Mouse (Mus musculus) lung, embryonic 16.5 days (tissue): ENCODE results near the gene Lrrn1. TPM values are rescaled to one million over a fixed set of nuclear protein-coding genes. Genes with fewer than 3 reads are reported as not detected.

Source experiments
- ATAC-seq: fragments of 200-750 bp; cut with Nextera tagmentation; 2 replicates; pipeline ENCODE4 v1.8.0; 2017; ENCODE audit warnings: low read depth, mild to moderate bottlenecking, moderate library complexity
- H3K27ac ChIP-seq: fragments of 300-500 bp; sonication (generic); 2 replicates; pipeline ENCODE4 v1.5.1; 2014; ENCODE audit warnings: mild to moderate bottlenecking, control low read depth, low read length
- H3K27me3 ChIP-seq: fragments of 300-500 bp; sonication (generic); 2 replicates; pipeline ENCODE4 v1.6.1; 2014; ENCODE audit warnings: low read depth, low read length, mixed read lengths; ENCODE audit not compliant: control insufficient read depth, insufficient read depth
- H3K36me3 ChIP-seq: fragments of 300-500 bp; sonication (generic); 2 replicates; pipeline ENCODE4 v1.6.1; 2014; ENCODE audit warnings: low read length; ENCODE audit not compliant: control insufficient read depth, insufficient read depth
- H3K4me1 ChIP-seq: fragments of 300-500 bp; sonication (generic); replicated peaks from 2 replicates; pipeline ENCODE4 v1.6.1; 2014; ENCODE audit warnings: low read length, mixed read lengths; ENCODE audit not compliant: control insufficient read depth, insufficient read depth
- H3K4me2 ChIP-seq: fragments of 300-500 bp; sonication (generic); 2 replicates; pipeline ENCODE4 v1.6.1; 2014; ENCODE audit warnings: low read depth, low read length, control low read depth
- H3K4me3 ChIP-seq: fragments of 300-500 bp; sonication (generic); 2 replicates; pipeline ENCODE4 v1.5.1; 2014; ENCODE audit warnings: mild to moderate bottlenecking, low read length, control low read depth
- H3K9ac ChIP-seq: fragments of 300-500 bp; sonication (generic); 2 replicates; pipeline ENCODE4 v1.6.1; 2014; ENCODE audit warnings: low read length, control low read depth
- H3K9me3 ChIP-seq: fragments of 300-500 bp; sonication (generic); 2 replicates; pipeline ENCODE4 v1.6.1; 2016; ENCODE audit warnings: low read length; ENCODE audit not compliant: control insufficient read depth
- whole genome bisulfite sequencing: fragments of 180-500 bp; shearing (Covaris S2); extraction: QIAGEN DNeasy Blood & Tissue Kit; methylation state at CpG from one replicate; pipeline ENCODE4 v1.1.7; 2014; 5-methylcytosine and 5-hydroxymethylcytosine counted together
- polyA plus RNA-seq: library from polyadenylated mRNA; unstranded; fragments of >200 nt; fragmentation: Nextera tagmentation; extraction: Ambion mirVana; gene quantifications from 2 replicates; pipeline ENCODE4 v1.2.1, GENCODE M21; 2015

The Lrrn1 gene
- polyA plus RNA-seq, 1 experiment from 2014 or later: 10.9 TPM

DNA sequence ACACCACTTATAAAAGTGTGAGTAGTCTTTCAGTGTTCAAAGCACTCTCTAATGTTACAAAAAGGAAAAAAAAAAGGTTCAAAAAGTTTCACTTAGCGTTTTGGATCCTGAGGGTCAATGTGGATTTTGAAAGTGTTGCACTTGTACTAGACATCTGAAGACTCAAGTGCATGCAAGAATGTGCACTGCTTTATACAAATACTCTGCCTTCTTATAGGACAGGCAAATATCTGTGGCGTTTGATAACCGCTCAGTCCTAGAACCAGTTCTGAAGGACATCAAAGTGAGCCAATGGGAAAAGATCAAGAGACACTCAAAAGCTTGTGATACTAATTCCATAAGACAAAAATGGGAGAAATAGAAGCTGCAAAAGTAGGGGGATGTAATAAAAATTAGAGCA is 45.0 kb downstream of the Lrrn1 start:
- 0 out of 2 replicates have a peak, but pooled peaks cover 3% of the 10 kb centered on the region for H3K4me1 ChIP-seq
- H3K9me3 ChIP-seq: no peaks in the 10 kb centered on the region
- no peak overlapping the region for H3K4me3 ChIP-seq
- H3K36me3 ChIP-seq: no peaks in the 10 kb centered on the region
- H3K4me2 ChIP-seq: no peak overlapping the region
- 53% methylated on average over 3 of the region's 3 CpGs for WGBS
- H3K9ac ChIP-seq: no peak overlapping the region
- no peaks in the 10 kb centered on the region for H3K27me3 ChIP-seq
- no peak overlapping the region for H3K27ac ChIP-seq
- ATAC-seq: peak; percentile 65; the same call in 1 of the 2 replicates

DNA sequence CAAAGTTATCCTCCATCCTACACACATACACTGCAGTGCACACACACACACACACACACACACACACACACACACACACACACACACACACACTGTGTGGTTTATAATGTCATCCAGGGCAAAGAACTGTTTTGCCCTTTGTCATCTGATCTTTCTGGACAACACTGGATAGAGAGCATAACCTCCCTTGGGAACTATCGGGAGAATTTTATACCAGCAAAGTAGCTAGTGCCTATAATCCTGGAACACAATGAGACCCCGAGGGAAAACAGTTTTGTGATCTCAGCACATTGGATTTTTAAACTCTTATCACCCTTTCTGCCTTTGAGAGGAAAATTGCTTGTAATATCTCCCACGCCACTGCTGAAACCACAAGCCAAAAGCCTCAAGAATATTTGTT is 45.8 kb downstream of the Lrrn1 start:
- Histone ChIP-seq H3K9me3 (no peaks in the 10 kb centered on the region), H3K27ac (no peak overlapping the region), H3K27me3 (no peaks in the 10 kb centered on the region), H3K4me3 (no peak overlapping the region), H3K36me3 (no peaks in the 10 kb centered on the region), H3K4me1 (0 out of 2 replicates have a peak, but pooled peaks cover 3% of the 10 kb centered on the region), H3K9ac (no peak overlapping the region), H3K4me2 (no peak overlapping the region)
- no peak for ATAC-seq
- WGBS: 29% methylated on average over 3 of the region's 3 CpGs

DNA sequence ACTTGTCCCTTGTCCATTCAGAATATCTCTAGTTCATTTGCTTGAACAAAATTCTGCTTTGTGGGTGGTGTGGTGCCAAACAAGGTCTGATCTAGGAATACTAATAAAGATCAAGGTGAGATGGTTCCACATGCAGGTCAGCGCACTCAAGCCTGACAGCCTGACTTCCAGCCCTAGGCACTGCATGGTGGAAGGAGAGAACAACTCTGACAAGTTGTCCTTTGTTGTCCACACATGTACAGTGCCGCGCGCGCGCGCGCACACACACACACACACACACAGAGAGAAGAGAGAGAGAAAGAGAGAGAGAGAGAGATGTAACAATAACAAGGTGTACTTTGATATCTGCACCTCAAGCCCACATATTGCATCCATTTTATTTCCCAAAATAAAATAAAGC is 47.7 kb downstream of the Lrrn1 start:
- Histone ChIP-seq H3K9ac (no peak overlapping the region), H3K9me3 (no peaks in the 10 kb centered on the region), H3K36me3 (no peaks in the 10 kb centered on the region), H3K4me1 (0 out of 2 replicates have a peak, but pooled peaks cover 3% of the 10 kb centered on the region), H3K27ac (no peak overlapping the region), H3K4me3 (no peak overlapping the region), H3K27me3 (no peaks in the 10 kb centered on the region), H3K4me2 (no peak overlapping the region)
- WGBS: 98% methylated on average over 8 of the region's 8 CpGs
- no peak for ATAC-seq

DNA sequence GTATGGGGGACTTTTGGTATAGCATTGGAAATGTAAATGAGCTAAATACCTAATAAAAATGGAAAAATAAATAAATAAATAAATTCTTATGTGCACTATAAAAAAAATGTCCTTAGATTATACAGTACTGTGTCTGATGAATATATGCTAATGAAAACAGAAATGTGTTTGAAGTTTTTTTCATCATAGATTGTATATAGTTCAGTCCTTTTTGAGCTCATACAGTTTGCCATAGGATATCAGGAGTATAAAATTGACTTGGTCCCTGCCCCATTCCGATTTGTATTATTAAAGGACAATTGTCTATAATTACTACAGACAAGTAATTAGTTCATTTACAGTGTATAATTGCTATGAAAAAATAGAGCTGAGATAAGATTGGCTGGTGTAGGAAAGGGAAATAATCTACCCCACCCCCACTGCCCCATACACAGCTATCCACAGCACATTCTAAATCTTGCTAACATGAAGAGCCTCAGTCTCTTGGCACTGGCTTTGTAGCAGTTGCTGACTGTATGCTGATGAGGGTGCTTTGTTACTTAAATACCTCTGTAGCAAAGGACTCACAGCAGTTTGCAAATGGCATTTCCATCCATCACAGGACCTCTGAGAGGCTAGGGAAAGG is 54.3 kb downstream of the Lrrn1 start:
- Histone ChIP-seq H3K4me3 (no peak overlapping the region), H3K27ac (no peak overlapping the region), H3K9ac (no peak overlapping the region), H3K36me3 (no peaks in the 10 kb centered on the region), H3K27me3 (no peaks in the 10 kb centered on the region), H3K4me2 (no peak overlapping the region), H3K4me1 (no peaks in the 10 kb centered on the region), H3K9me3 (no peaks in the 10 kb centered on the region)
- no peak for ATAC-seq
- 88% methylated on average over 1 of the region's 1 CpGs for WGBS

DNA sequence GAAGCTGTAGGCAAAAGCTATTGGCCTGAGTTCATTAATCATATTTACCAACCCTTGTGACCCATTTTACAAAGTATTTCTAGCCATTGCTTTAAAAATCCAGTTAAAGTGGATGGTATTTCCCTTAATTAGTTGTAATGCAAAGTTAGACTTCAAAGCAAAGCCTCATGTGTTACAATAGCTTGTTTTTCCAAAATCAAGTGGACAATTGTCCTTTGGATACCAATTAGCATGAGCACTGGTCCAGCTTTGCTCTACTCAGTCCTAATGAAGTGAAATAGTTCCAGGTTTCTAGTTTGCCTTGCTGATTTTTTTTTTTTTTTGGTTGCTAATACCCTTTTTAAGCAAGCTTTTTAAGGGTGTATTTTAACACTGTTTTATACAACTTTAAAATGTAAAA is 75.6 kb downstream of the Lrrn1 start:
- Histone ChIP-seq H3K36me3 (no peaks in the 10 kb centered on the region), H3K9me3 (no peaks in the 10 kb centered on the region), H3K27me3 (no peaks in the 10 kb centered on the region), H3K9ac (no peak overlapping the region), H3K27ac (no peak overlapping the region), H3K4me3 (no peak overlapping the region), H3K4me2 (no peak overlapping the region), H3K4me1 (no peaks in the 10 kb centered on the region)
- no peak for ATAC-seq

DNA sequence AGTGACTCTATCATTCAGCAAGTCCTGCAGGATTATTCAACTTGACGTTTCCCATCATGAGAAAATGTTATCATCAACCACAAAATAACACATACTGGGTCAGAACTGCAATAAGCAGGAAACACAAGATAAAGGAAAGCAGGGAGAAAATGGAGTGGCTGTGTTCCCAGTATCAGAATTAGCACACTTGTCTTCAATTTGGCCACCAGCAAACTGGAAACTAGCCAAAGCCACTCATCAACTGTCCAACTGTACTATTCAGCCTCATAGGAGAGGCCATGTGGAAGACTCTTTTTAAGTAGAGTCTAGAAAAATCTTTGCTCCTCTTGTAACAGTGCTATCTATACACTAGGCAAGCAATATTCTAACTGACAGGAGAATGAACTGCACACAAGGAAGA is 84.7 kb downstream of the Lrrn1 start:
- Histone ChIP-seq H3K4me1 (no peaks in the 10 kb centered on the region), H3K27ac (no peak overlapping the region), H3K4me2 (no peak overlapping the region), H3K27me3 (no peaks in the 10 kb centered on the region), H3K36me3 (no peaks in the 10 kb centered on the region), H3K4me3 (no peak overlapping the region), H3K9me3 (no peaks in the 10 kb centered on the region), H3K9ac (no peak overlapping the region)
- WGBS: 40% methylated on average over 1 of the region's 1 CpGs
- no peak for ATAC-seq
